Mouse (Mus musculus) neutrophil, adult 59 days (primary cell): ENCODE results near the gene Ccdc180. TPM values are rescaled to one million over a fixed set of nuclear protein-coding genes. Genes with fewer than 3 reads are reported as not detected.

Source experiments
- total RNA-seq, 2 experiments: library from RNA; stranded (reverse); gene quantifications; 1 replicate in 1 of 2; 2 replicates in 1 of 2; pipeline ENCODE4 v1.2.4; 2023

The Ccdc180 gene
- 1 to 10 TPM; 2.2 TPM for total RNA-seq

DNA sequence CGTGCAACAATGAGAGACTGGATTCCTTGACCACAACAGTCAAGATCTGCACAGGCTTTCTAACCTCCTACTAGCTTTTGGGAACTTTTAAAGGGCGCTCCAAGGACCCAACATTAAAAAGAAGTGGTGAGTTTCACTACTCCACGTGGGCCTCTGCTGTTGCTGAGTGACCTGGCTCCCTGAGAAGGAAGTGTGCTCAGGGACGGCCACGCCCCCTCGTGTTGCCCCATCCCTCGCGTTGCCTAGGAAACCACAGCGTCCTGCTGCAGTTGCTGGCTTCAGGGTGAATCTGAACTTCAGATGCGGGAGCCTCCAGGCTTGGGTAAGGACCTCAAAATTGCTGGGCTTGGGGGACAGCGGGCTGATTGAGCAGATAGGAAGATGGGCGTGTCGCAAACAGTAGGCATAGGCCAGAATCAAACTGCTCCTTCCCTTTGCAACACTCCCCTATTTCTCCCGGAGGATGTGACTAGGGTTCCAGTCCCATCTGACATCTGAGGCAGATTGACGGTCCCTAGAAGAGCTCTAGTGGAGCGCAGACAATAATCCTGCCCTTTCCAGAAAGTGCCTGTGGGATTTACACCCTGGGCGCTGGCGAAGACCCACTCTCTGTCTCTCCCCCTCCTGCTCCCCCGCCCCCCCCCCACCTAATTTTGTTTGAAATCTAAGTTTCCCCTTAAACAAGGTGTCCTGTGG is at the start of gene Ccdc180:
Ccdc180 (plus strand) TSS at position 238 of the 696 bp plus-strand sequence.

DNA sequence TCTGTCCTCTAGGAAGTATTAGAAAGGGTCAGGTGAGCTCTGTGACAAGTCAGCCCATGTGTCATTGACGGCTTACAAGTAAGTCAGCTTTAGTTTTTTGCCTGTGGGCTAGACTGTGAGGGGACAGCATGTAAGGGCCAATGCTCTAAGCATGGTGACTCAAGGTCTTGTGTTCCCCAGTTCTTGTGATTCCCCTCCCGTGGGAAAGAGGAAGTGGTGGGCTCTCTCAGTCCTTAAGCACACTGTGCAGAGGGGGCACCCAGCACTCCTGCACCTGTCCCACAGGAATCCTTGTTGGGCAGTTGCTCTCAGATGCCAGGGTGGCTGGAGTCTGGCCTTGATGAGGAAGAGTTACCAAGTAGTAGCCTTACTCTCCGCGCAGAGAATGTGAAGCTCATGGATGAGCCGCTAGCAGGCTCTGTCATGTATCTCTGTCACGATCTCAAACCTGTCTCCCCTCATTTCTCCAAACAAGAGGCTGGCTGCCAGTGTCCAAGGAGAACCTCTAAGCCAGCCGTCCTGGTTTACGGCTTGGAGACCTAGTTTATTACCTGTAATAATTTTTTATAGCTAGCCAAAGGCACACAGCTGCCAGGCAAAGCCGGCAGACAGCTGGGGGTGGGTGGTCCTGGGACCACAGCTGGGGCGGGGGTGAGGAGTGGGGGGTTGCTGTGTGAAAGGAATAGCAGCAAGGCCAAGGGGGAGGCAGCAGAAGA is 41.8 kb upstream of the Ccdc180 start, which contains the start of gene Stra6l:
Stra6l (plus strand) TSS at position 556 of the 716 bp plus-strand sequence.

DNA sequence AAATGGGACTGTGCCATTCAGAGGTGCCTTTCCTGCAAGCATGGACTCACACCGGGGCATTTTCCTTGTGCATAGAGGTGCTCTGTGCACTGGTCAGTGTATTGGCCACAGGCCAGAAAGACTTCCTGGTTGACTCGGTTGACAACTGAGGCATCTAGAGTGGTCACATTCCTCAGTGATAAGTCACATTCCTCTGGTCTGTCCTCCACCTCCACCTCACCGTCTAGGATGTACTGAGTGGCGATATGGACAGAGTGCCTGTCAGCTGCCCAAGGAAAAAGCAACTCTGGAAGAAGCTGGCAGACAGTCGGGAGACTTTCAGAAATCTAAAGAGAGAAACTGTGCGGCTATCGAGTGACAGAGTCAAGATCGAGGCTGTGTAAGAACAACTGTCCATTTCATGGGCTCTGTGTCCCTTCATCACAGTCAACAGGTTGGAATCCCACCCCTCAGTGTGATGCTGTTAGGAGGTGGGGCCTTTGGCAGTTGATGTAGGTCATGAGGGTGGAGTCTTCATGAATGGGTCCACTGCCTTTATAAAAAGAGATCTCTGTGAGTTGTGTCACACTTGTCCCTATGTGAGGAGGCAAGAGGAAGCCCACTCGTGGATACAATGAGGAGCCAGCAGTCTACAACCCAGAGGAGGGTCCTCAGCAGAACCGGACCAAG is 74.8 kb downstream of the Ccdc180 start, which contains the start of gene Tdrd7:
Tdrd7 (plus strand) TSS at position 564 of the 669 bp plus-strand sequence.

Other genes starting within 250 kb of the Ccdc180 start
- 1 to 10 TPM; 7.3 to 8.3 TPM for gene Aldh1b1, start 91.3 kb upstream of the Ccdc180 start, total RNA-seq
- gene Igfbpl1, start 63.4 kb upstream of the Ccdc180 start, total RNA-seq, result not detected
- under 1 TPM in 1 of 2 experiments, not detected in 1; 0.22 TPM for gene Stra6l, start 41.6 kb upstream of the Ccdc180 start, total RNA-seq
- 10 to 100 TPM; 37.8 to 42.1 TPM for gene Tdrd7, start 75.0 kb downstream of the Ccdc180 start, total RNA-seq
- gene Tmod1, start 148.6 kb downstream of the Ccdc180 start, total RNA-seq, result 1 to 10 TPM in 1 of 2 experiments, under 1 TPM in 1; 0.33 to 2.3 TPM
- gene Ncbp1, start 248.3 kb downstream of the Ccdc180 start, total RNA-seq, result 10 to 100 TPM; 32.0 to 34.7 TPM
- 10 to 100 TPM; 23.8 to 25.4 TPM for gene Tstd2, start 248.4 kb downstream of the Ccdc180 start, total RNA-seq